Comparison of ENCODE assay signal across 24 mouse cellular contexts in the genomic region with DNA sequence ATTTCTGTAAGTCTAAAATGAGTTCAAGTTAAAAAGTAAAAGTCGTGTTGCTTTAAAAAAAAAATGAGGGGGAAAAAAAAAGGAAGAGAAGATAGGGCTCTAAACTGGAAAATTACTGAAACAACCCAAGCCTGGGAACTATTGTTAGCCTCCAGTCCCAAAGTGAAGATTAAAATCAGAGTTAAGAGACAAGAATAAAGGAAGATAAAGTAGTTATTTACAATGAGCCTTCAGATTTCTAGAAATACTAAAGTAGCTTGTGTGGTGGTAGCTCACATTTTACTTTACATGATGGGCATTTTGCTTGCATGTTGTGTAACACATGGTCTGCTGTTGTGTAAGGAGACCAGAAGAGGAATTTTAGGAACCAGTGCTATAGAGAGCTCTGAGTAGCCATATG.
DNase-seq lines count a peak whose midpoint lies in the region; TF ChIP-seq lines count a peak whose summit lies in the region.
"Had no signal": no experiment of that assay in that cellular context is flagged by ENCODE, and none has a peak within 500 bp of the region (broad histone marks: within the 10 kb centered on the region; RNA-seq: fewer than 3 reads in every experiment).

No protein-coding gene starts in this region.

- no peaks in the 10 kb centered on the region for H3K36me3 ChIP-seq in heart, adult 2 months (ENCODE audit: control insufficient read depth, insufficient read depth, low read length)
- H3K36me3 ChIP-seq: embryonic facial prominence, embryonic 13.5 days; forebrain, embryonic 12.5 days; hindbrain, embryonic 10.5 days had no signal

- intact Hi-C loops in heart, adult 2 months (cut with DNase I) = no loop called here

- TF ChIP-seq CTCF in heart, adult 2 months (IDR thresholded peaks at IDR 0.05) = no peak
- no peak for TF ChIP-seq CTCF in bone marrow macrophage, adult 2 months (IDR thresholded peaks at IDR 0.05; ENCODE audit: low read depth, low read length)
- TF ChIP-seq CTCF in cortical plate, adult 2 months (IDR thresholded peaks at IDR 0.05; ENCODE audit: extremely low read depth, insufficient read depth, low read length) = no peak

- no peak for DNase-seq in heart, adult 2 months
- no peak for DNase-seq in heart, adult 18-20 months
- DNase-seq in urinary bladder, postnatal 10 days (ENCODE audit: low spot score) = no peak
- DNase-seq in embryo, embryonic 9.5 days (ENCODE audit: extremely low spot score) = no peak
- DNase-seq: adrenal gland, postnatal 10 days; adrenal gland, postnatal 36 days; cerebellum, adult 18-20 months; cerebellum, adult 9-10 months; cerebellum, postnatal 14 days; gastrocnemius, postnatal 25 days; heart, postnatal 10 days; heart, postnatal 36 days; kidney, adult 18-20 months had no signal

- H3K27ac ChIP-seq in heart, adult 2 months = peak overlapping the region; percentile 8
- peak overlapping the region; percentile 34 for H3K27ac ChIP-seq in bone marrow macrophage, adult 2 months (ENCODE audit: insufficient read depth, low read depth, low read length)
- H3K27ac ChIP-seq in cortical plate, adult 2 months (ENCODE audit: insufficient read depth, low read length) = 0 out of 2 replicates have a peak overlapping the region, but pooled peaks have one; percentile 45
- H3K27ac ChIP-seq: embryonic facial prominence, embryonic 10.5 days; embryonic facial prominence, embryonic 13.5 days; forebrain, embryonic 12.5 days; forebrain, embryonic 15.5 days; heart, embryonic 15.5 days; hindbrain, embryonic 10.5 days; hindbrain, embryonic 13.5 days had no signal

- no peaks in the 10 kb centered on the region for H3K27me3 ChIP-seq in heart, adult 2 months (ENCODE audit: control insufficient read depth, insufficient read depth, low read length)
- H3K27me3 ChIP-seq: embryonic facial prominence, embryonic 13.5 days; forebrain, embryonic 12.5 days; forebrain, embryonic 15.5 days; heart, embryonic 12.5 days; heart, embryonic 15.5 days; hindbrain, embryonic 13.5 days had no signal

- H3K79me2 ChIP-seq in heart, adult 2 months (replicated peaks; ENCODE audit: control insufficient read depth, insufficient read depth, low read length) = no peaks in the 10 kb centered on the region

- TF ChIP-seq POLR2A in heart, adult 2 months (IDR thresholded peaks at IDR 0.05; ENCODE audit: insufficient read depth, low read depth, low read length) = no peak
- TF ChIP-seq POLR2A in bone marrow macrophage, adult 2 months (IDR thresholded peaks at IDR 0.05; ENCODE audit: borderline replicate concordance, low read depth, low read length) = no peak
- no peak for TF ChIP-seq POLR2A in cortical plate, adult 2 months (IDR thresholded peaks at IDR 0.05; ENCODE audit: extremely low read depth, insufficient read depth, low read length)

- H3K9ac ChIP-seq in heart, adult 2 months (ENCODE audit: low read depth, low read length) = no peak overlapping the region
- H3K9ac ChIP-seq: embryonic facial prominence, embryonic 13.5 days; forebrain, embryonic 12.5 days; forebrain, embryonic 15.5 days; heart, embryonic 12.5 days; heart, embryonic 15.5 days; hindbrain, embryonic 13.5 days had no signal

- no peak overlapping the region for H3K4me3 ChIP-seq in heart, adult 2 months
- no peak overlapping the region for H3K4me3 ChIP-seq in bone marrow macrophage, adult 2 months (ENCODE audit: insufficient read depth, low read length)
- no peak overlapping the region for H3K4me3 ChIP-seq in cortical plate, adult 2 months (ENCODE audit: insufficient read depth, low read length)
- H3K4me3 ChIP-seq: embryonic facial prominence, embryonic 10.5 days; embryonic facial prominence, embryonic 13.5 days; erythroblast, embryonic 14.5 days; forebrain, embryonic 12.5 days; forebrain, embryonic 15.5 days; heart, embryonic 12.5 days; heart, embryonic 15.5 days; hindbrain, embryonic 10.5 days; hindbrain, embryonic 13.5 days had no signal

- 54% methylated on average over 1 of the region's 1 CpGs for WGBS in heart, adult 2 months

- H3K4me1 ChIP-seq in heart, adult 2 months (ENCODE audit: control insufficient read depth, insufficient read depth, low read length) = no peaks in the 10 kb centered on the region
- peaks cover 6% of the 10 kb centered on the region for H3K4me1 ChIP-seq in bone marrow macrophage, adult 2 months (ENCODE audit: control insufficient read depth, insufficient read depth, low read length)
- no peaks in the 10 kb centered on the region for H3K4me1 ChIP-seq in cortical plate, adult 2 months (ENCODE audit: control insufficient read depth, insufficient read depth, low read length)
- H3K4me1 ChIP-seq: embryonic facial prominence, embryonic 10.5 days; embryonic facial prominence, embryonic 13.5 days; forebrain, embryonic 12.5 days; forebrain, embryonic 15.5 days; heart, embryonic 12.5 days; heart, embryonic 15.5 days; hindbrain, embryonic 10.5 days; hindbrain, embryonic 13.5 days had no signal

- no peak for TF ChIP-seq EP300 in heart, adult 2 months (IDR thresholded peaks at IDR 0.05; ENCODE audit: insufficient read depth, low read depth, low read length)
